Mouse (Mus musculus) T-helper 2 cell (primary cell): ENCODE measurements at regions not wholly inside any gene's neighbourhood (a gene's known extent, or its start where the extent isn't known, plus 50 kb on each side); places are given as distances from the start of the nearest gene placed in this dataset.

Experiments
- in situ Hi-C: fragments of 300-600 bp; cut with MboI, MseI; formaldehyde crosslinking; loops from one replicate; pipeline ENCODE4 v1.15.1; 2025; ENCODE audit warnings: high pct_unique_total_duplicates

- in situ Hi-C loops, result no loop called here
Measured at GRCm38 (mm10) chr17:10079853-10080650, 239.6 kb downstream of the Qk start.

GRCm38 (mm10) chr17:10078536-10079319 is 240.9 kb downstream of the Qk start:
- in situ Hi-C loops, result no loop called here

DNA sequence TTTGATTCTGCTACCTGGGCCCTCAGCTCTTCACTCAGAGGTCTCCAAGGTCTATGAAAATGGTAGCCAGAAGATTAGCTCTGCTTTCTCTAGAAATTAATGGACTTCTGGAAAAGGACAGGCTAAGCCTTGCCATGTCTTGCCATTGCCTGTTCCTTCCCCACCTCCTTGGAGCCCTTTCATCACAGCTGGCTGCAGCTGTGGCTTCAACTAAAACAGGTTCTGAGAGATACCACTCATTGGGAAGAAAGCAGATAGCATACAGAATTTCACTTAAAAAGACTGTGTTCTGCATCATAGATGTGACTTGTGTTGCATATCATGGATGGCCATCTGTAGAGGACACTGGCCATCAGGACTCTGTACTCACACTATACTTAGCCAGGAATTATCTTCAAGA is 246.4 kb downstream of the Qk start:
- in situ Hi-C loops, result no loop called here

- in situ Hi-C loops, result no loop called here
Measured at GRCm38 (mm10) chr17:10069251-10069650, 250.4 kb downstream of the Qk start.

- in situ Hi-C loops, result no loop called here
Measured at GRCm38 (mm10) chr17:10065131-10065530, 254.5 kb downstream of the Qk start.

GRCm38 (mm10) chr17:10062546-10063100 is 257.0 kb downstream of the Qk start:
- in situ Hi-C loops, result no loop called here

DNA sequence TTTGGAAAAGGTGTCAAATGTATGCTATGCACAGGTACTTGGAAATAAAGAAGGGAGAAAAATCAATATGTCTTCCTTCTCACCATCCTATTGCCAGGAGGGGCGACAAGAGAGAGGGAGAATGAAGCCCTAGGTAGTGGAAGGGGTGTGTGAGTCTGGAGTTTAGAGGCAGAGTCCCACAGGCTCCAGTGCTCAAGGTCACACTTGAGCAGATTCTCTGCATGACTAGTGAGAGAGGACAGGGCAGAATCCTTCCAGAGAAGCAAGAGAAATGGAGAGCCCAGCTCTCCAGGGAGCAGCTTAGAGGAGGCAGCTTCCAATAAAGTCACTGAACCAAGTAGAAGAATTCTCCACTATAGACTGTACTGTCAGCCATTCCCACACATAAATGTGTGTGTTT is 261.9 kb downstream of the Qk start:
- in situ Hi-C loops, result no loop called here

GRCm38 (mm10) chr17:10056096-10056495 is 263.6 kb downstream of the Qk start:
- in situ Hi-C loops, result no loop called here

DNA sequence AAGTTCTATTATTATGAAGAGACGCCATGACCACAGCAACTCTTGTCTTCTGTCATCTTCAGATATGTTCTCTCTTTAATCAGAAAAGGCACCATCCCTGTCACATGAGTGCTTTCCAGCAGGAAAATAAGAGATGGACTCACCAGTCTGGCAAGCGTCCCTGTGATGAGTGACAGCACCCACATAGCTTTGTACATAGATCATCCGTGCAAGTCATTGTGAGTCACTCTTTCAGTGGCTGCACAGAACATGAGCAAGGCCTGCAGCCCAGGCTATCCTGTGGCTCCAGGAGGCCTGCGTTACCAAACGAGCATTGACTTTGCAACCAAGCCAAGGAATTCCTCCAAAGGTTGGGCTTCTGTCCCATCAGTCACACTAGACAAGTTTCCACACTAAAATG is 265.3 kb downstream of the Qk start:
- in situ Hi-C loops, result no loop called here

GRCm38 (mm10) chr17:10044336-10044735 is 275.3 kb downstream of the Qk start:
- in situ Hi-C loops, result no loop called here

DNA sequence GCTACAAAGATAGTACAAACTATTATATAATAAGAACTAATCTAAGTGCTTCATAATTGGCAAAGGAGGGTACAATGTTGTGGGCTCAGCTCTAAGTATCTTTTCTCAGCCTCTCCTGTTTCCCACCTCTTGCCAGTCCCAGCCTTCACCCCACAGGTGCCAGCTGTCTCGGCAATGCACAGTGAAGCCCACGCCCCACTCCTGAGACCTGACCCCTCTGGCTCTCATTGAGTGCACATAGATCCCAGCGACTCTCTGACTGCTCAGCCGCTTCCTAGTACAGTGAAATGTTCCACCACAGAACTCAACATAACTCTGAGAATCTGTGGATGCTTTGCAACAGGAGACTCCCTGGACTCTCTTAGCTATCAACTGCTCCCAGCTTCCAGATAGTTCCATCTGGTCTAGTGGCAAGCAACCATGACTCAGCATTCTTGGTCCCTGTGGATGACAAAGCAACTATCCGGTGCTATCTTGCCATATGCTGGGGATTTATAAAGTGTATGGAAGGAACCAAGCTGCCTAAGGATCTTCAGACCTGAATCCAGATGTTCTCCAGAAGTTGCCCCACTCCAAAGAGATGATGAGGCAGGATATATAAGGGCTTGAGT is 277.5 kb downstream of the Qk start:
- in situ Hi-C loops, result no loop called here

DNA sequence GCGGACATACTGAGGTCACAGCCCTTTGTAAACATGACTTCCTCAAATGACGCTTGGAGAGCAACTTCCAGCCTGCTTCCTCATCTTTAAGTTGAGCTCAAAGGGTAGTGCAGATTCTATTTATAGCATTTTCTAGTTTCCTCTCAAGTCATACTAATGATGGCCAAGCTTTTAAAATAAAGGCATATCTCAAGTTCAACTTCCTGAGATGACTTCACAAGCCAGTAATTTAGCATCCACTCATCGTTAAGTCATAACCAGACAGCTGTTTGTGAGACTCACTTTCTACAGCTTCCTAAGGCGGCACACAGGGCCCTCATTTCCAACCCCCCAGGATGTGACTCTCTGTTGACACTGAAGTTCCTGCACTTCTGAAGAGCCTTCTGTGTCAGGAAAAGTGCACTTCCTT is 278.7 kb downstream of the Qk start:
- in situ Hi-C loops, result no loop called here

- in situ Hi-C loops, result no loop called here
Measured at GRCm38 (mm10) chr17:10040375-10040774, 279.3 kb downstream of the Qk start.

DNA sequence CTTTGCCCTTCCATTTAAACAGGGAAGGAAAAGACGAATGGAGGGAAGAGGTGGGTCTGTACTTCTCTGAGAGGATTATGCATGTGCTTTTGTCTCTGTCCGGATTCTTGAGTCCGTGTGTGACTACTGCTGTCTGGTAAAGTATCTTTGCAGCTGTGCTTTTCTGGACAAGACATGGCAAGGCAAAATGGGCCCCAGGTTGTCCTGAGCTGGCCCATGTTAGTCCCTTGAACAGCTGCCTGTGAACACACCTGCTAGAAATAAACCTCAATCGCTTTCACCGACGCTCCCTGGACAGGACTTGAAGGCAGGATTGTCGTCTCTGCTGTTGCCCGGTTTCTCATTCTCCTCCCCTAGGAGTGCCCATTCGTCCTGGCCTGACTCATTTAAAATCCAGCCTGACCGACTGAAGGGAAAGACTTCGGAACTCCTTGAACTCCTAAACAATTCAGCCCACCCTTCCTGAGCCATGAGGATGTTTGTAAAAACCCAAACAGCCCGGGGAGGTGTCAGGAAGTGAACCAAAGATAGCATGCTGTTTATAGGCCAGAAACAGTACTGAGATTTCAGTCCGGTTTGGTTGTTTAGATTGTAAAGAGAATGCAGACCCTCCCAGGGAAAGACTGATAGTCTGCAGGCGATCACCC is 281.7 kb downstream of the Qk start:
- in situ Hi-C loops, result no loop called here

- in situ Hi-C loops, result no loop called here
Measured at GRCm38 (mm10) chr17:10033510-10033909, 286.1 kb downstream of the Qk start.

DNA sequence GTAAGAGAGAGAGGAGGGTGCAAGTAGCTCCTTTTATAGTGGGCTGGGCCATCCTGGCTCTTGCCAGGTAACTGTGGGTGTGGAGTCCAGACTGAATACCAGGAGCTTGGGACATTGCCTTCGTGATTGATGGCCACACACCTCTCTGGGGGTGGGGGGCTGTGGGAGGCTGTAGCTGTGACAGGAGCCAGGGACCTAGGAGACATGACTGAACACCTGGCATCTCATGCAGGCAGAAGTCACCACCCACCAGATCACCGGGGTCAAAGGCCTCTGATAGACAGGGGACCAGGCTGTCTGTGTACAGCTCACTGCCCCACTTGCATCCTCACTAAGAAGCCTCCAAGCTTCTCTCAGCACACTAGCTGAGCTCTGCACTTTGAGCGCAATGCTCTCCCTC is 288.6 kb downstream of the Qk start:
- in situ Hi-C loops, result no loop called here

DNA sequence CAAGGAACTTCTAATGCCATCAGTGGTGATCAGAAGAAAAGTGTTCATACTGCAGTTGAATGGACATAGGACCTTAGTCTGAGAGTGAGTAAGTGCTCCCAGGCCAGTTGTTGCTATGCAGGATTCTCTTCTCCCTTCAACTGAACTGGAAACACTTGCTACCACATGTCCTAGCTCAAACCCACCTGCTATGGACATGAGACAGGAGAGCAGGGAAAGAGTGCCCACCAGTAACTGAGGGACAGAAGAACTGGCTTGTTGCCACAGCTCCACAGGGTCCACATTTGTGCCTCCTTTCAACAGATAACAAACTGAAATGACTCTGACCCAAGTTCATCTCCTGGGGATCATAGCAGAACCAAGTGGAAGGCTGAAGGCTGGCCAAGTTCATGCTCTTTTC is 292.9 kb downstream of the Qk start:
- in situ Hi-C loops, result no loop called here

DNA sequence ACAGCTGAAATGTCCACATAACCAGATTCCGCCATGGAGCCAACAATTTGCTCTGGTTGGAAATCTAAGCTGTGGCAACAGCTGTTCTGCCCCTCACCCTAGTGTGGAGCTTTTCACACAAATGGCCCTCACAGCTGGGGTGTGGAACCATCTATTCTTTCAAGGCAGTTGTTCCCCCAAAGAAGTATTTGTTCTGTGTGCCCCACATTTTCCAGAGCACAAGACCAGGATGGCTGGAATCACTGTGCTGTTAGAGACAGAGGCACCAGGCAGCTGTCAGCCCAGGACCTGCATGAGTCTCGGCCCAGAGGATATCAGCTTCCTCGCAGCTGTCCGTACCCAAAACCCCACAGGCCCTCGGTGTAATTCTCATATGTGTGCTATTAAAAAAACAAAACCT is 294.4 kb downstream of the Qk start:
- in situ Hi-C loops, result no loop called here

DNA sequence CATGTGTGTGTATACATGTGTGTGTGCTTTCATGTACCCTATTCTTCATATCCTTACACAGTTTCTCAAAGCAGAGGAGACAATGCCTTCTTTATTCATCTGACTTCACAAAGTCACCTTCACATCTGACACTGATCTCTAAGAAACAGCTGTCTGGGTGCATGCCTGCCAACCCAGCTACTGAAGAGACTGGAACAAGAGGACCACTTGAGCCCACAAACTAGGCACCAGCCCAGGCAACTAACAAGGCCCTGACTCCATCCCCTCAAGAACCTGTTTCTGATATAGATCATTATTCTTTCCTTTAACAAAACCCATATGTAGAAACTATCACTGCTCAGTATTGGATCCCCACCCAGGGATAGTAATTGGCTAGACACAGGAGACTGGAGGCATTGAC is 295.3 kb downstream of the Qk start:
- in situ Hi-C loops, result no loop called here

DNA sequence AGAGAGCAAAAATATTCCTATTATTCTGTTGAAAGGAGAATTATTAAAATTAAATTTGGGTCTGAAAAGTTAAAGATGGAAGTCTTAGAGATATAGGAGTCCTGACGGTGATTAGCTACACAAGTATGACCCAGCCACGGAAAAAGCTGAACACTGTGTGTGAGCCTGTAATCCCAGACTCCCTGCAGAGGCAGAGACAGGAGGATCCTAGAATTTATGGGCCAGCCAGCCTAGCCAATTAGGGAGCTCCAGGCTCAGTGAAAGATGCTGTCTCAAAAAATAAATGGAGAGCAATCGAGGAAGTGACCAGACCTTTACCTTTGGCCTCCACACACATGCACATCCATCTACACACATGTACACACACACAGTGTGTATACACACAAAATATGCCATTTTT is 307.5 kb downstream of the Qk start:
- in situ Hi-C loops, result no loop called here

DNA sequence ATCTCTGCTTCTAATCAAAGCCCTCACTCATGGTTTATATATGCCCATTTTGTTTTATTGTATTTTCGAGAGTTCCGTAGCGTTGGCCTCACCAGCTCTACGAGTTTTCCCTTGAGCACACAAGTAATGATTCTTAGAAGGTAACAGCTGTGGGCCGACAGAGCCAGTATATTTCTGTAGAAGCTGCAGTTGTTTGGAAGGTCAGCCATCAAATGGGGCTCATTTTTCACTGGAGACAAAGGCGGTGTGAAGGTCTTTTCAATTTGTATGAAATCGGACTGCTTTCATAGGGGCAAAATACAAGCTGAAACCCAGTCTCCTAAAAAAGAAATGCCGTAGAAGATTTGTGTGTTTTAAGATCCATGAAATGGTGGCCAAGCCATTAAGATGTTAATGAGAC is 307.9 kb downstream of the Qk start:
- in situ Hi-C loops, result no loop called here

- in situ Hi-C loops, result no loop called here
Measured at GRCm38 (mm10) chr17:10001071-10001591, 318.5 kb downstream of the Qk start.
